Mouse (Mus musculus) lung, embryonic 16.5 days (tissue): Measurements from ENCODE around the gene Rapgef1. TPM values are rescaled to one million over a fixed set of nuclear protein-coding genes. Genes with fewer than 3 reads are reported as not detected.
"Not testable (repeated sequence)": the region's sequence is repeated elsewhere in the genome, so short reads cannot be mapped to it uniquely, and the experiment has no call there.

Experiments used
- ATAC-seq: fragments of 200-750 bp; cut with Nextera tagmentation; 2 replicates; pipeline ENCODE4 v1.8.0; 2017; ENCODE audit warnings: low read depth, mild to moderate bottlenecking, moderate library complexity
- H3K27ac ChIP-seq: fragments of 300-500 bp; sonication (generic); 2 replicates; pipeline ENCODE4 v1.5.1; 2014; ENCODE audit warnings: mild to moderate bottlenecking, control low read depth, low read length
- H3K27me3 ChIP-seq: fragments of 300-500 bp; sonication (generic); 2 replicates; pipeline ENCODE4 v1.6.1; 2014; ENCODE audit warnings: low read depth, low read length, mixed read lengths; ENCODE audit not compliant: control insufficient read depth, insufficient read depth
- H3K36me3 ChIP-seq: fragments of 300-500 bp; sonication (generic); 2 replicates; pipeline ENCODE4 v1.6.1; 2014; ENCODE audit warnings: low read length; ENCODE audit not compliant: control insufficient read depth, insufficient read depth
- H3K4me1 ChIP-seq: fragments of 300-500 bp; sonication (generic); replicated peaks from 2 replicates; pipeline ENCODE4 v1.6.1; 2014; ENCODE audit warnings: low read length, mixed read lengths; ENCODE audit not compliant: control insufficient read depth, insufficient read depth
- H3K4me2 ChIP-seq: fragments of 300-500 bp; sonication (generic); 2 replicates; pipeline ENCODE4 v1.6.1; 2014; ENCODE audit warnings: low read depth, low read length, control low read depth
- H3K4me3 ChIP-seq: fragments of 300-500 bp; sonication (generic); 2 replicates; pipeline ENCODE4 v1.5.1; 2014; ENCODE audit warnings: mild to moderate bottlenecking, low read length, control low read depth
- H3K9ac ChIP-seq: fragments of 300-500 bp; sonication (generic); 2 replicates; pipeline ENCODE4 v1.6.1; 2014; ENCODE audit warnings: low read length, control low read depth
- H3K9me3 ChIP-seq: fragments of 300-500 bp; sonication (generic); 2 replicates; pipeline ENCODE4 v1.6.1; 2016; ENCODE audit warnings: low read length; ENCODE audit not compliant: control insufficient read depth
- WGBS: fragments of 180-500 bp; shearing (Covaris S2); extraction: QIAGEN DNeasy Blood & Tissue Kit; methylation state at CpG from one replicate; pipeline ENCODE4 v1.1.7; 2014; 5-methylcytosine and 5-hydroxymethylcytosine counted together
- polyA plus RNA-seq: library from polyadenylated mRNA; unstranded; fragments of >200 nt; fragmentation: Nextera tagmentation; extraction: Ambion mirVana; gene quantifications from 2 replicates; pipeline ENCODE4 v1.2.1, GENCODE M21; 2015

The Rapgef1 gene
- polyA plus RNA-seq, 1 experiment from 2014 or later = 10.7 TPM

DNA sequence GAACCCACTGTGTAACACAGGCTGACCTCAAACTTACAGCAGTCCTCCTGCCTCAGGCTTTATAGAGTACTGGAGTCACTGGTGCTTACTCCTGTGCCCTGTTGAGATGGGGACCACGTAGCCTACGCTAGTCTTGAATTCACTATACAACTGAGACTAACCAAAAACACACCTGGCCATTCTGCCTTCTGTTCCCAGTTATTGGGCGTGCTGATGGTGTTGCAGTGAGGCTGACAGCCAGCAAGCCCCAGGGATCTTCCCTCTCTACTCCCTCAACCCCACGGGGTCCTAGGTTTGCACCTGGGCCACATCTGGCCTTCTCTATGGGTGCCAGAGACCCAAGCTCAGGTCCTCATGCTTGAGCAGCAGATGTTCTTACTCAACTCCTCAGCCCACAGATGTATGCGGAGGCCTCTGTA is 9.3 kb downstream of the Rapgef1 start:
- H3K27ac ChIP-seq = no peak overlapping the region
- H3K36me3 ChIP-seq = no peaks in the 10 kb centered on the region
- ATAC-seq = no peak
- WGBS = 72% methylated on average over 5 of the region's 5 CpGs
- H3K4me3 ChIP-seq = no peak overlapping the region
- H3K4me1 ChIP-seq = peaks cover 24% of the 10 kb centered on the region
- no peak overlapping the region for H3K4me2 ChIP-seq
- no peaks in the 10 kb centered on the region for H3K27me3 ChIP-seq
- no peaks in the 10 kb centered on the region for H3K9me3 ChIP-seq
- no peak overlapping the region for H3K9ac ChIP-seq

DNA sequence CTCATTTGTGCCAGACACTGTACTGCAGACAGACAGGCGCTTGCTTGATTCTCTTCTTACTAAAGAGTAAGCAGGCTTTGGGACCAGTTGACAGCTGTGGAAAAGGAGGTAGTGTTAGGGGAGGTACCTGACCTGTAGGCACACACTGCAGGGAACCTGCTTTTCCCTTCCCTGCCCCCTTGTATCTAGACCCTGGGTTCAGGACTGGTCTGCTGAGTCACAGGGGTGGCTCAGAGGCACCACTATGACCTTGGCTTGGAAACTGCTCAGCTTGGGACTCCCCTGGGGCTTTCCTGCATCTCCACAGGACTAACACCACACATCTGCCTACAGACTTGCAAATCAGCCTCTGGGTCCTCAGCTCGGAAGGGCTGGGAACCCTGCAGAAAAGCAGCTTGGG is 9.8 kb downstream of the Rapgef1 start:
- Histone ChIP-seq H3K9me3 (no peaks in the 10 kb centered on the region), H3K36me3 (no peaks in the 10 kb centered on the region), H3K27me3 (no peaks in the 10 kb centered on the region), H3K4me3 (no peak overlapping the region), H3K27ac (no peak overlapping the region), H3K4me1 (peaks cover 28% of the 10 kb centered on the region), H3K9ac (no peak overlapping the region), H3K4me2 (no peak overlapping the region)
- ATAC-seq = no peak
- WGBS = 71% methylated on average over 2 of the region's 2 CpGs

DNA sequence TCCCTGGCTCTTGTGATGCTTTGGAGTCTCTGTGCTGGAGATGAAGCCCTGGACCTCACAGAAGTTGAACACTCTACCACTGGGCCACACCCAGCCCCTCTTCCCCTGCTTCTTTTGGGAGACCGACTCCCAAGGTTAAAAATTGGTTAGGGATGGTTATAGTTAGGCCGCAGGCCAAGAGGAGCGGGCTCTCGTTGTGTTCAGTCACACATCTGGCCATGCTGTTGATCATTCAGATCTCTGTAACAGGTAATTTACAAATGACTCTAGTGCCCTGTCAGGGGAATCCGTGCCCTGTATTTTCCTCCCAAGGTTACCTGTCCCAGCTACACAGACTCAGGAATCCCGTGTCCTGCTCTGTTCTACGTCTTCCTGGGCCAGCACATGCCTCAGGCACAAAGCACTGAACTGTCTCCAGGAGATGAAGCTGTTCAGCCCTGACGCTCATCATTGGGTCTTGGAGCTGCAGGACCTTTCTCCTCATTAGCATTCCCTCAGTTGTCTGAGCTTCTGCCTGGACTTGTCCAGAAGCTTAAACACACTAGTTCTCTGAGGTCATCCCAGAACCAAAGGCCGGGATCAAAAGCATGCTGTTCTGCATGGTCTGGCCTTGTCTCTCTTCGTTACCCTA is 10.7 kb downstream of the Rapgef1 start:
- Histone ChIP-seq H3K27ac (no peak overlapping the region), H3K9ac (no peak overlapping the region), H3K4me1 (peaks cover 28% of the 10 kb centered on the region), H3K27me3 (no peaks in the 10 kb centered on the region), H3K36me3 (no peaks in the 10 kb centered on the region), H3K9me3 (no peaks in the 10 kb centered on the region), H3K4me3 (no peak overlapping the region), H3K4me2 (no peak overlapping the region)
- no peak for ATAC-seq
- 88% methylated on average over 10 of the region's 10 CpGs for WGBS

DNA sequence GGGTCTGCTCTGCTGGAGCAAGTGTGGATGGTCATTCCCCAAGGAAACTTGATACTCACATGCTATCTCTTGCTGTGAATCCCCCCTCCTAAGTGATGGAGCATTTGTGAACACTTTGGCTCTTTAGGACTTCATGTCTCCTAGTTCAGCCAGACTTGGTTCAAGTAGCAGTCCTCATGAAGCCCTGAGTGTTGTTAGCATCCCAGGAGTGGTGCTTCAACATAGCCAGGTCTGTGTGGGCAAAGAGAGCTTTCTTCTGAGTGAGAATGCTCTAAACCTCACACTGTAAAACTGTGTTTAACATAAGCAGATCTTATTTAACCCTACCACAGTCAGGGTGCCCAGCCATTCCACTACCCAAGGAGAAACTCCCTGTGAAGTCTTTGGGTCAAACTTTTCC is 11.5 kb downstream of the Rapgef1 start:
- peaks cover 28% of the 10 kb centered on the region for H3K4me1 ChIP-seq
- H3K27ac ChIP-seq = no peak overlapping the region
- no peaks in the 10 kb centered on the region for H3K9me3 ChIP-seq
- H3K4me3 ChIP-seq = no peak overlapping the region
- H3K4me2 ChIP-seq = no peak overlapping the region
- no peaks in the 10 kb centered on the region for H3K27me3 ChIP-seq
- ATAC-seq = no peak
- H3K36me3 ChIP-seq = no peaks in the 10 kb centered on the region
- H3K9ac ChIP-seq = no peak overlapping the region

DNA sequence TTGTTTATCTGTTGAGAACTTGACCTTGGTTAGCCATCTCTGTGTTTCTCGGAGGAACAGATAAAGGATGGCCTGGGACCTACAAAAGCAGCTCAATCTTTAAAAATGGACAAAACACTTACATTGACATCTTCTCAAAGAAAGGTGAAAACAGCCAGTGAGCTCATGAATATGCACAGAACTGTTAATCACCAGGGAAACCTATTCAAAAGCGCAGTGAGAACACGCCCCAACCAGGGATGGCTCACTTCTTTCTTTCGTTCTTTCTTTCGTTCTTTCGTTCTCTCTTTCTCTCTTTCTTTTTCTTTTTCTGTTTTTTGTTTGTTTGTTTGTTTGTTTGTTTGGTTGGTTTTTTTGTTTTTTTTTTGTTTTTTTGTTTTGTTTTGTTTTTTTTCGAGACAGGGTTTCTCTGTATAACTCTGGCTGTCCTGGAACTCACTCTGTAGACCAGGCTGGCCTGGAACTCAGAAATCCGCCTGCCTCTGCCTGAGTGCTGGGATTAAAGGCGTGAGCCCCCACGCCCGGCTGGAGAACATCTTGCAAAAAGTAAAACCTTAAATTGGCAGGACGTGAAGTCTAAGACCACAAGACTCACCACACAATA is 12.1 kb downstream of the Rapgef1 start:
- peaks cover 28% of the 10 kb centered on the region for H3K4me1 ChIP-seq
- not testable (repeated sequence) for H3K36me3 ChIP-seq, H3K9me3 ChIP-seq, ATAC-seq, H3K4me2 ChIP-seq, H3K27me3 ChIP-seq, H3K27ac ChIP-seq, H3K9ac ChIP-seq, H3K4me3 ChIP-seq
- WGBS = 87% methylated on average over 12 of the region's 12 CpGs

DNA sequence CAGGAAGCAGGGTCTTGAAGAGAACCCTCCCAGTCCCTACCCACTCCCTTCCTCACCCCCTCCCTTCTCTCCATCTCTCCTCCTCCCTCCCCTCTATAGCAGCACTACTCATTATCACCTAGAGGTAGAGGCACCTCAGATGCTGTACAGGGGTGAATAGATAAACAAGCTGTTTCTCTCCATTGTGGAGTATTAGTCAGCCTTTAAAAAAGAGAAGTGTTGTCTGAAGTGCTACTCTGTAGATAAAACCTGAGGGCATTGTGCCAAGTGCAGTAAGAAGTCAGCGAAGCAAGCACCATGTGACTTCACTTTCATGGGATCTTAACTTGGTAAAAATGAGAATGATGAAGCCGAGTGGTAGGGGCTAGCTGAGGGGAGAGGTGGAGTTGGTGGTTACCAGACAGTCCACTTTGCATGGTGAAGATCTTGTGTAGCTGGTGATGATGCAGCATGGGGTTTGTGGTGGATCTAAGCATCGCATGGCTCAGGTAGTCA is 12.7 kb downstream of the Rapgef1 start:
- H3K27ac ChIP-seq = no peak overlapping the region
- H3K4me1 ChIP-seq = peaks cover 28% of the 10 kb centered on the region
- no peak overlapping the region for H3K4me2 ChIP-seq
- WGBS = 57% methylated on average over 3 of the region's 3 CpGs
- H3K4me3 ChIP-seq = no peak overlapping the region
- no peaks in the 10 kb centered on the region for H3K36me3 ChIP-seq
- H3K9ac ChIP-seq = no peak overlapping the region
- no peaks in the 10 kb centered on the region for H3K9me3 ChIP-seq
- no peak for ATAC-seq
- no peaks in the 10 kb centered on the region for H3K27me3 ChIP-seq

DNA sequence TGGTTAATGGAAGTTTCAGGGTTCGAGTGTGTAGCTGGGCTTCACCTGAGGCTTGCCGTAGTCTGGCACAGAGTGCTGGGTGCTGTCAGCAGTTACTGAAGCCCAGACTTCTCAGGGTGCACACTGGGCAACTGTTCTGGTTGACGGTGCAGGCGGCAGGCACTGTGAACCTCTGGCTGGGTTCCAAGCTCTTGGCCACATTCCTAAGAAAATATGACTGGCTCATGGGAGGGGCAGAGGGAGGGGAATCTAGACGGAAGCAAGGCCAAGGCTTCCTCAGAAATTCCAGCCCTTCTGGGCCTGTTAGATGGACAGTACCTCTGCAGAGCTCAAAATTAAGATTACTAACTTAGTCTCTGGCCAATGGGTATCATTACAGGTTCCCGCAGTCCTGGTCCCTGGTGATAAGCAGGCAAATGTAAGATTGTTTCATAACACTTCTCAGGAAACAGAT is 13.6 kb downstream of the Rapgef1 start:
- peak; percentile 86 for ATAC-seq
- Histone ChIP-seq H3K4me1 (peaks cover 30% of the 10 kb centered on the region), H3K27me3 (no peaks in the 10 kb centered on the region), H3K9me3 (no peaks in the 10 kb centered on the region), H3K27ac (peak overlapping the region; percentile 82), H3K9ac (0 out of 2 replicates have a peak overlapping the region, but pooled peaks have one; percentile 30), H3K4me3 (no peak overlapping the region), H3K4me2 (no peak overlapping the region), H3K36me3 (no peaks in the 10 kb centered on the region)
- WGBS = 14% methylated on average over 6 of the region's 6 CpGs

DNA sequence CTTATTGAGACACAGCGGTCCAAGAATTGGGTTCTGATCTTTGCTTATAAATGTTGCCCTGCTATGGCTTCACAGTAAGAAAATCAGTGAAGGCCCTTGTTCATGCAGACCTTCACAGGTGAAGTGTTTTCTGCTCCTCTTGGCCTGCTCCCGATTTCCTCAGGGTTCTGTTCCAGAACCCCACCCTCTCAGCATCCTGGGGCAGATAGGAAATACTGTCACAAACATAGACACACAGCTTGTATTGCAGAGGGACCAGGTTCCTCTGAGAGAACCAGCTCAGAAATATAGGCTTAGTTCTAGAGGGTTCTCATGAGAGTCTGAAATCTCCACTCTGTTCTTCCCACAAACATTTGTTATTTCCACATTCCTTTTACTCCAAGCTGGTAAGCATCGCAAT is 14.3 kb downstream of the Rapgef1 start:
- WGBS = 68% methylated on average over 3 of the region's 3 CpGs
- no peaks in the 10 kb centered on the region for H3K27me3 ChIP-seq
- peaks cover 26% of the 10 kb centered on the region for H3K4me1 ChIP-seq
- H3K9ac ChIP-seq = 0 out of 2 replicates have a peak overlapping the region, but pooled peaks have one; percentile 30
- no peak overlapping the region for H3K4me2 ChIP-seq
- no peaks in the 10 kb centered on the region for H3K9me3 ChIP-seq
- no peaks in the 10 kb centered on the region for H3K36me3 ChIP-seq
- H3K4me3 ChIP-seq = no peak overlapping the region
- peak overlapping the region; percentile 82 for H3K27ac ChIP-seq
- ATAC-seq = no peak

DNA sequence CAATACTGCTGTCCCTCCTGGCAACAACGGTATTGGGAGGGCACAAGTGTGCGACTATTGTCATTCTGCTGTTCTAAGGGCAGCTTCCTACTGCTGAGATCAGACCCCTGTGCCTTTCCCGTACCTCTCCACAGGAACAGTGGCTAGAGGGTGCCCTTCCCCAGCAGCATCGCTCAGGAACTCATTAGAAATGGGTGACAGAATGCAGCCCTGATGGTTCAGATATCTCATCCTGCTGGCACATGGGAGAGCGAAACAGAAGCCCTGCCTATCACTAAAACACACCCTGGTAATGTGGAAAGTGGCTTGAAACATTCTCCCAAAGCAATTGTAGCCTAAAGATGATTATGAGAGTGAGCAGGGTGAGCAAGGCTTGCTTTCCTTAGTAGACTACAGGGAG is 15.0 kb downstream of the Rapgef1 start:
- no peak overlapping the region for H3K4me3 ChIP-seq
- H3K36me3 ChIP-seq = no peaks in the 10 kb centered on the region
- 80% methylated on average over 5 of the region's 5 CpGs for WGBS
- H3K27me3 ChIP-seq = no peaks in the 10 kb centered on the region
- no peak overlapping the region for H3K4me2 ChIP-seq
- peaks cover 26% of the 10 kb centered on the region for H3K4me1 ChIP-seq
- no peak for ATAC-seq
- no peak overlapping the region for H3K9ac ChIP-seq
- H3K27ac ChIP-seq = no peak overlapping the region
- H3K9me3 ChIP-seq = no peaks in the 10 kb centered on the region
